Mouse (Mus musculus): Measurements from ENCODE around the gene Arfgef2.

- TF ChIP-seq GATA1 (IDR thresholded peaks at IDR 0.05; ENCODE audit: borderline replicate concordance, low read length) (no peak), FLI1 (IDR thresholded peaks at IDR 0.05; ENCODE audit: low read length) (no peak)
These were observed 13.7 kb upstream of the Arfgef2 start for GRCm38 (mm10) chr2:166791738-166792137.
